Mouse (Mus musculus) mesoderm, embryonic 11.5 days (tissue): ENCODE measurements around the gene Imp3.
A peak's percentile ranks its signal among the peaks of the same experiment; 100 is the strongest.
"Not testable (repeated sequence)": the region's sequence is repeated elsewhere in the genome, so short reads cannot be mapped to it uniquely, and the experiment has no call there.

Source experiments
- DNase-seq: peaks from one replicate; pipeline ENCODE4 v3.0.0-alpha.2; 2012; ENCODE audit warnings: low read depth, low spot score

Gene Imp3

DNA sequence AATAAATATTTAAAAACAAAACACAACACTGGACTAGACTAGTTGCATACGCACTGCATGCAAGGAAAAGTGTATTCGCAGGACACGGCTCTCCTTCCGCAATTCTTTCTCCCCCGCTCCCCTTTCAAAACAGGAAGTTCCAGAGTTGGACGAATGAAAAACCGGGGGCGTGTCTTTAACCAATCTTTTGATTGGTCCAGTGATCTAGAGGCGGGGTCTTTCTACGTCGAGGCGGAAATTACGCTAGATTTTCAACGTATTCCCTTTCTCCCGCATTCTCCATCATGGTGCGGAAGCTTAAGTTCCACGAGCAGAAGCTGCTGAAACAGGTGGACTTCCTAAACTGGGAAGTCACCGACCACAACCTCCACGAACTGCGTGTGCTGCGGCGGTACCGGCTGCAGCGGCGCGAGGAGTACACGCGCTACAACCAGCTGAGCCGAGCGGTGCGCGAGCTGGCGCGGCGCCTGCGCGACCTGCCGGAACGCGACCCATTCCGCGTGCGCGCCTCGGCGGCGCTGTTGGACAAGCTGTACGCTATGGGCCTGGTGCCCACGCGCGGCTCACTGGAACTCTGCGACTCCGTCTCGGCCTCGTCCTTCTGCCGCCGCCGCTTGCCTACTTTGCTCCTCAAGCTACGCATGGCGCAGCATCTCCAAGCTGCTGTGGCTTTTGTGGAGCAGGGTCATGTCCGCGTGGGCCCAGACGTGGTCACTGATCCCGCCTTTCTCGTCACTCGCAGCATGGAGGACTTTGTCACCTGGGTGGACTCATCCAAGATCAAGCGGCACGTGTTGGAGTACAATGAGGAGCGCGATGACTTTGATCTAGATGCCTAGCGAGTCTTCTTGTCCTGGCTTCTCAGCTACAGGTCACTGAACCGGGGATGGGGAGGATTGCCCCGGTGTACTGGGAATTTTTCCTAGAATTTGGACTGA lies at the start of gene Imp3:
Gene Imp3, plus strand, starts transcription at position 253 of the 938 bp plus-strand sequence.
- peak; percentile 95 for DNase-seq

- DNase-seq = no peak
Measured at GRCm38 (mm10) chr9:56887581-56887980, 49.7 kb upstream of the Imp3 start.

GRCm38 (mm10) chr9:56889817-56890216 lies 47.5 kb upstream of the Imp3 start:
- DNase-seq = peak; percentile 92

GRCm38 (mm10) chr9:56890522-56891250 lies 46.6 kb upstream of the Imp3 start:
- no peak for DNase-seq

GRCm38 (mm10) chr9:56891517-56892011 lies 45.7 kb upstream of the Imp3 start:
- peak; percentile 88 for DNase-seq

- no peak for DNase-seq
Measured at GRCm38 (mm10) chr9:56892111-56892510, 45.2 kb upstream of the Imp3 start.

- no peak for DNase-seq
Measured at GRCm38 (mm10) chr9:56893313-56893712, 44.0 kb upstream of the Imp3 start.

DNA sequence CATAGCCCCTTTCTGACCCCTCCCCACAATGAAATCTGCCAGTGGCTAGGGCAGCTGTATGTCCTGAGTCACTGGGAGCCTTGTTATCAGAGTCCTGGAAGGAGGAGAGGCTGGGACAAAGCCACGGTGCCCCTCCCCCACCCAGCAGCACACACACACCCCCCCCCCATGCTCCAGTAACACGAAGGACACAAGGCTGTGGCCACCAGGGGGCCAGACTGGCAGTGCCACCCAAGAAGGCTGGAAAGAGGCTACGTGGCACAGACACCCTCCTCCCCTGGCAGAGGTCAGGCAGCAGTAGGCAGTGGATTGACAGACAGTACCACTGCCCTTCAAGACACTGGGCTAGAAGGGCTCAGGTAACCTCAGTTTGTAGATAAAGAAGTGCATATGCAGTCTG lies 43.3 kb upstream of the Imp3 start:
- DNase-seq = no peak

DNA sequence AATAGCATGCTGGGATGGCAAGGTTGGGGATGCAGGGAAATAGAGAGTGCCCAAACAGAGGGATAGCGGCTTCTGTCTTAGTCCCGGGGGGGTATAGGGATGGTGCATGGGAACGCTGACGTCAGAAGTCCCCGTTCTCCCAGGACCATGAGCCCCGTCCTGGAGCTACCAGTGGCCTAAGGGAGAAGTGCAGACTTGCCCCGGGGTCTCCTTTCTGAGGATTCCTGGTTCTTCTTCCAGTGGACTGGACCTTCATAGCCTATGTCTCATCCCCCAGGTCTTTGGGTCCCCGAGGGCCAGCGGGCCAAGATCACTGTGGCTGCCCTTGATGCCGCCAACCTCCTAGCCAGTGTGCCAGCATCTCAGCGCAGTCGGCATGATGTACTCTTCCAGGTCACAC lies 40.5 kb upstream of the Imp3 start:
- DNase-seq = no peak

DNA sequence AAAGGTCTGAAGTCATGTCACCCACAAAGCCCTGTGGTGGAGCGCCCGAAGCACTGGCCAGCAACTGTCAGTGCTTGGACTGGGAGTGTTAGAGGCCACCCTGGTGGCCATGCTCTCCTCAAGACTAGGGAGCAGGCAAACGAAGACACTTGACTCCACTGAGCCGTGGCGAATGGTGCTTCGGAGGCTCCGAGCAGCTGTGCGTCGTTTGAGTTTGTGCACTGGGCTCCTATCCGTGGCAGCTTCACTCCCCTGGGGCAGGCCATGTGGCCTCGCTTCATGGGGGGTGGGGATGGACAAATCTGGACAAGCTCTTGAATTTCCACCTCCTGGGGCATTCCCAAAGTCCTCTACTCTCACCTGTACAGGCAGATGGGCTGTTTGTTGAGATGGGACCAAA lies 37.9 kb upstream of the Imp3 start:
- no peak for DNase-seq

- no peak for DNase-seq
Measured at GRCm38 (mm10) chr9:56900060-56900459, 37.2 kb upstream of the Imp3 start.

DNA sequence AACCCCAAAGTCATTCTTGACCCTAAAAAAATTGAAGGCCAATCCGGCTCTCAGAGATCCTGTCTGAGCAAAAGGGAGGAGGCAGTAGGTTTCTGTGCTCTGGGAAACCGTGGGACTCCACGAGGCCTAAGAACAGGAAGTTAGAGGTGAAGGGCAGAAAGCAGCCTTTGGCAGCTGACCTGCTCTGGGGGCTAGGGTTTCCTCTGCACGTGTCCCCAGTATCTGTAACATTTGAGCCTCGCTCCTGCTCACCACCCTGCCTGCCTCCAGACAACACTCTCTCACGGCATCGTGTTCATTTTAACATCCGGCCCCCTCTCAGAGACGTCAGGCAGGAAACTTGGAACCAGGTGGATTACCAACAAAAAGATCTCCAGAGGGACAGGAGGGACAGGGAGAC lies 36.7 kb upstream of the Imp3 start:
- DNase-seq = no peak

- no peak for DNase-seq
Measured at GRCm38 (mm10) chr9:56901187-56901586, 36.1 kb upstream of the Imp3 start.

DNA sequence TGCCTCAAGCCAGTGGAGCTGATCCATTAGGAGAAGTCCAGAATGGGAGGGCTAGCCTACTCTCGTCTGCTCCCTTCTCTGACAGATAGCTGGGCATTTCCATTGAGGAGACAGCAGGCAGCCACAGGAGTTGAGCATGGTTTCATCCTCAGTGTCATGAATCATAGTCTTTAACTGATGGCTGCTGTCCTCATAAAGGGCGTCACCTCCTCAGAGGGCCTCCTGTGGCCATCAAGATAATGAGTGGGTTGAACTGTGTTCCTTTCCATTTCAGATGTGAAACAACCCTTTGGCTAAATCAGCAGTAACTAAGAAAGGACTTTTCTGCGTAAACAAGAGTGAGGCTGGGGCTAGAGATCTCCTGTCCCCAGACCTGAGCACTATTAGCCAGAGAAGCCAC lies 33.6 kb upstream of the Imp3 start:
- no peak for DNase-seq

DNA sequence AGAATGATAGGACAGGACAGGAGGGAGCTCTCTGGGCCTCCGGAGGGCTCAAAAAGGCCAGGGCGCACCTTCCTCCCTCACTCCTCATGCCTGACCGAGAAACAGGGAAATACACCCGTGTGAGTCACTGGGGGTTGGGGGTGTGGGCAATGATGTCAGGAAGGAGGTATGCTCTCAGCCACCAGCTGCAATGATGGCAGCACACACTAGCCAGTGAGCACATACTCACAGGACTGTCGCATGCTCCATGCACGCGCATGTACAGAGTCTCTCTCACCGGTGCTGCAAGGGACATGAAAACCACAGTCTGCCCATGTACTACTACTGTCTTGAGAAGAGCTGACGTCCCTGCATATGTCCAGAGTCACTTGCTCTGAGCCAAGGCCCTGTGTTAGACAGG lies 29.7 kb upstream of the Imp3 start:
- DNase-seq = no peak

GRCm38 (mm10) chr9:56909991-56910390 lies 27.3 kb upstream of the Imp3 start:
- not testable (repeated sequence) for DNase-seq

DNA sequence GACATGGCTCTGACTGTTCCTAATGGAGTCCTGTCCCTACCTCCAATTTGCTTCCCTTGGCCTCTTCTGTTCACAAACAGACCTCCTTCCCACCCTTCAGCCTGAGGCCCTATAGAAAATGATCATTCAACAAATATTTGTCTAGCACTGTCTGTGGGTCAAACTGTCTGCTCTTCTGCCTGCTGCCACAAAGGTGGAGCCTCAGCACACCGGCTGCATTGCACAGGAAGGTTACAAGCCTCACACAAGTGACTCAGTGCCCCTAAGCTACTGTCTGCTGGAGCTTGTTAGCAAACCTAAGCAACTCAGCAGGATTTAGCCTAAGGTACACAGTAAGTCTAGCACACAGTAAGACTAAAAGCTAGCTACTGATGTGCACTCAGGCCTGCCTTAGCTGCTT lies 26.3 kb upstream of the Imp3 start:
- DNase-seq = no peak

DNA sequence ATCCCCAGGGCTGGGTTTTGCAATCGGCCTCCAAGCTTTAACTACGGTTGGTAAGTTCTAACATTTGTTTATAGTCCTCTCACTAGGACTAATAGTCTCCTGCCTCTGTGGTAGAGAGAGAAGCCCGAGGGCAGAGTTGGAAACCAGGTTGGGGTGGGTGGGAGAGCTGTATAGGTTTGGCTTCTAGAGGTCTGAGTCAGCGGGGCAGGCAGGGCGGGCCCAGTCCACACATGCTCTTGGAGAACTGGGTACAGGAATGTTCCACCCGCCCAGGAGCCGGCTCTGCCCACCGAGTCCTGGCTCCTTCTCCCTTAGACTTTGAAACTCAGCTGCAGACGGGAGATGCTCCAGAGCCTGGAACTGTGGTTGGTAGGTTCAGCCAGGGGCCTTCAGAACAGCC lies 23.3 kb upstream of the Imp3 start:
- DNase-seq = no peak

GRCm38 (mm10) chr9:56915116-56915515 lies 22.2 kb upstream of the Imp3 start:
- no peak for DNase-seq

DNA sequence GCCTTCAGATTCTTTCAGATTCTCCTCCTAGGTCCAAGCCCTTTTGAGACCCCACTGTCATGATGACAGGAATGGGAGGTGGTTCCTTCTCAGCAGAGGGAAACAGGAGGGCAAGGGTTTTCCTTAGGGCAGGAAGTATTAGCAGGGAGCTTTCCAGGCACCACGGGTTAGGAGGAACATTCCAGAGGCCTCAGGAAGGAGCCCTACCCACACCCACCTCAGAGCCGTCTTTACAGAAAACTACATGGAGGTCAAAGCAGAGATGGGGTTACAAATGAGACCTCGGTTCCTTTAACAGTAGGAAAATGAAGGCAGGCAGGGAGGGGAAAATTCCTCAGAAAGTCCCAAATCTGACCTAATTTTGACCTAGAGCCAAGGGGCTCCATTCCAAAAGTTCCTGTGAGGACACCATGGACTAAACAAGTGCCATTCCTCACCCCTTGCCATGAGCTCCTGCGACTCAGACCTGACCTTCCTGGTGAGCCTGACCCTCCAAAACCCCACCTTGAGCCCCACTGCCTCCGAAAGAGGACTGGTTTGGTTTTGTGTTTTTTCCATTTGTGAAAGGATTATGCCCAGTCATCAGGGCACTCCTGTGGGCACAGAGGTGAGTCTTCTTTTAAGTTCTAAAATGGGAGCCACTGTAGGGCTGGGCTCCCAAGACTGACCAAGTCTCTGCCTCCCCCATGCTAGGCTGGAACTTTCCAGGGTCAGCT lies 21.4 kb upstream of the Imp3 start:
- no peak for DNase-seq

- no peak for DNase-seq
Measured at GRCm38 (mm10) chr9:56917131-56917530, 20.1 kb upstream of the Imp3 start.

- no peak for DNase-seq
Measured at GRCm38 (mm10) chr9:56918466-56918865, 18.8 kb upstream of the Imp3 start.
